Mouse (Mus musculus) limb, embryonic 10.5 days (tissue): ENCODE data around the gene Cd247. TPM values are rescaled to one million over a fixed set of nuclear protein-coding genes. Genes with fewer than 3 reads are reported as not detected.
A peak's percentile ranks its signal among the peaks of the same experiment; 100 is the strongest.

Experiments
- DNase-seq: peaks from one replicate; pipeline ENCODE4 v3.0.0-alpha.2; 2017; ENCODE audit warnings: low spot score
- H3K27ac ChIP-seq: fragments of 300-500 bp; sonication (generic); 2 replicates; pipeline ENCODE4 v1.5.1; 2016; ENCODE audit warnings: mild to moderate bottlenecking
- H3K27me3 ChIP-seq: fragments of 300-500 bp; sonication (generic); 2 replicates; pipeline ENCODE4 v1.6.1; 2016; ENCODE audit warnings: low read depth, mild to moderate bottlenecking; ENCODE audit not compliant: poor library complexity, severe bottlenecking
- H3K36me3 ChIP-seq: fragments of 300-500 bp; sonication (generic); 2 replicates; pipeline ENCODE4 v1.6.1; 2016; ENCODE audit warnings: mild to moderate bottlenecking, moderate library complexity
- H3K4me1 ChIP-seq: fragments of 300-500 bp; sonication (generic); 2 replicates; pipeline ENCODE4 v1.6.1; 2016
- H3K4me3 ChIP-seq: fragments of 300-500 bp; sonication (generic); 2 replicates; pipeline ENCODE4 v1.5.1; 2016; ENCODE audit warnings: mild to moderate bottlenecking, moderate library complexity
- H3K9me3 ChIP-seq: fragments of 300-500 bp; sonication (generic); replicated peaks from 2 replicates; pipeline ENCODE4 v1.6.1; 2016; ENCODE audit warnings: mild to moderate bottlenecking
- WGBS: fragments of 180-500 bp; shearing (Covaris S2); methylation state at CpG from one replicate; pipeline ENCODE4 v1.1.7; 2016; 5-methylcytosine and 5-hydroxymethylcytosine counted together
- polyA plus RNA-seq: library from polyadenylated mRNA; unstranded; fragments of >200 nt; fragmentation: Nextera tagmentation; extraction: Ambion mirVana; gene quantifications from 2 replicates; pipeline ENCODE4 v1.2.1, GENCODE M21; 2016

The Cd247 gene
- polyA plus RNA-seq, 1 experiment from 2014 or later: 1.1 TPM

- no peak for DNase-seq
- H3K4me3 ChIP-seq: no peak overlapping the region
- no peaks in the 10 kb centered on the region for H3K36me3 ChIP-seq
- no peaks in the 10 kb centered on the region for H3K9me3 ChIP-seq
- WGBS: 94% methylated on average over 12 of the region's 12 CpGs
- peaks cover 37% of the 10 kb centered on the region for H3K4me1 ChIP-seq
- H3K27ac ChIP-seq: no peak overlapping the region
- peaks cover 26% of the 10 kb centered on the region for H3K27me3 ChIP-seq
Observed at GRCm38 (mm10) chr1:165781911-165782310, 6.6 kb upstream of the Cd247 start.

- peaks cover 47% of the 10 kb centered on the region for H3K4me1 ChIP-seq
- H3K27ac ChIP-seq: peak overlapping the region; percentile 79
- H3K4me3 ChIP-seq: peak overlapping the region; percentile 33
- no peaks in the 10 kb centered on the region for H3K9me3 ChIP-seq
- H3K27me3 ChIP-seq: peaks cover 13% of the 10 kb centered on the region
- WGBS: 20% methylated on average over 11 of the region's 11 CpGs
- no peaks in the 10 kb centered on the region for H3K36me3 ChIP-seq
- peak; percentile 70 for DNase-seq
Observed at GRCm38 (mm10) chr1:165786296-165786695, 2.2 kb upstream of the Cd247 start.

- 80% methylated on average over 17 of the region's 17 CpGs for WGBS
- H3K4me3 ChIP-seq: no peak overlapping the region
- peaks cover 40% of the 10 kb centered on the region for H3K4me1 ChIP-seq
- no peaks in the 10 kb centered on the region for H3K9me3 ChIP-seq
- no peaks in the 10 kb centered on the region for H3K36me3 ChIP-seq
- DNase-seq: no peak
- H3K27ac ChIP-seq: no peak overlapping the region
- peaks cover 3% of the 10 kb centered on the region; the same call in 1 of the 2 replicates for H3K27me3 ChIP-seq
Observed at GRCm38 (mm10) chr1:165789066-165789660, 682 bp downstream of the Cd247 start.

GRCm38 (mm10) chr1:165789963-165790362 is 1.5 kb downstream of the Cd247 start:
- H3K27ac ChIP-seq: peak overlapping the region; percentile 57; the same call in 1 of the 2 replicates
- peak; percentile 30 for DNase-seq
- peaks cover 3% of the 10 kb centered on the region; the same call in 1 of the 2 replicates for H3K27me3 ChIP-seq
- peaks cover 40% of the 10 kb centered on the region for H3K4me1 ChIP-seq
- H3K4me3 ChIP-seq: no peak overlapping the region
- no peaks in the 10 kb centered on the region for H3K9me3 ChIP-seq
- 80% methylated on average over 6 of the region's 6 CpGs for WGBS
- no peaks in the 10 kb centered on the region for H3K36me3 ChIP-seq

GRCm38 (mm10) chr1:165790461-165791210 is 2.2 kb downstream of the Cd247 start:
- WGBS: 94% methylated on average over 17 of the region's 17 CpGs
- Histone ChIP-seq H3K4me3 (no peak overlapping the region), H3K4me1 (peaks cover 36% of the 10 kb centered on the region), H3K27me3 (peaks cover 3% of the 10 kb centered on the region; the same call in 1 of the 2 replicates), H3K36me3 (no peaks in the 10 kb centered on the region), H3K27ac (peak overlapping the region; percentile 57; the same call in 1 of the 2 replicates), H3K9me3 (no peaks in the 10 kb centered on the region)
- no peak for DNase-seq

GRCm38 (mm10) chr1:165791411-165791810 is 2.9 kb downstream of the Cd247 start:
- Histone ChIP-seq H3K36me3 (no peaks in the 10 kb centered on the region), H3K9me3 (no peaks in the 10 kb centered on the region), H3K4me1 (peaks cover 28% of the 10 kb centered on the region), H3K27ac (no peak overlapping the region), H3K4me3 (no peak overlapping the region), H3K27me3 (peaks cover 3% of the 10 kb centered on the region; the same call in 1 of the 2 replicates)
- no peak for DNase-seq
- WGBS: 89% methylated on average over 9 of the region's 9 CpGs

GRCm38 (mm10) chr1:165801709-165802310 is 13.3 kb downstream of the Cd247 start:
- no peaks in the 10 kb centered on the region for H3K27me3 ChIP-seq
- peaks cover 26% of the 10 kb centered on the region for H3K4me1 ChIP-seq
- H3K4me3 ChIP-seq: no peak overlapping the region
- H3K36me3 ChIP-seq: no peaks in the 10 kb centered on the region
- DNase-seq: no peak
- no peak overlapping the region for H3K27ac ChIP-seq
- no peaks in the 10 kb centered on the region for H3K9me3 ChIP-seq
- 88% methylated on average over 11 of the region's 11 CpGs for WGBS

GRCm38 (mm10) chr1:165803107-165803506 is 14.6 kb downstream of the Cd247 start:
- Histone ChIP-seq H3K4me1 (peaks cover 29% of the 10 kb centered on the region), H3K36me3 (no peaks in the 10 kb centered on the region), H3K4me3 (no peak overlapping the region), H3K27me3 (no peaks in the 10 kb centered on the region), H3K9me3 (no peaks in the 10 kb centered on the region), H3K27ac (no peak overlapping the region)
- DNase-seq: no peak
- 88% methylated on average over 5 of the region's 5 CpGs for WGBS

- WGBS: 94% methylated on average over 4 of the region's 4 CpGs
- peaks cover 29% of the 10 kb centered on the region for H3K4me1 ChIP-seq
- no peak overlapping the region for H3K27ac ChIP-seq
- H3K4me3 ChIP-seq: no peak overlapping the region
- DNase-seq: no peak
- H3K27me3 ChIP-seq: no peaks in the 10 kb centered on the region
- H3K36me3 ChIP-seq: no peaks in the 10 kb centered on the region
- no peaks in the 10 kb centered on the region for H3K9me3 ChIP-seq
Observed at GRCm38 (mm10) chr1:165804133-165804532, 15.7 kb downstream of the Cd247 start.

- Histone ChIP-seq H3K27ac (no peak overlapping the region), H3K36me3 (no peaks in the 10 kb centered on the region), H3K4me3 (no peak overlapping the region), H3K9me3 (no peaks in the 10 kb centered on the region), H3K27me3 (no peaks in the 10 kb centered on the region), H3K4me1 (peaks cover 40% of the 10 kb centered on the region)
- no peak for DNase-seq
- WGBS: 77% methylated on average over 2 of the region's 2 CpGs
Observed at GRCm38 (mm10) chr1:165810633-165811032, 22.2 kb downstream of the Cd247 start.

GRCm38 (mm10) chr1:165811170-165811569 is 22.7 kb downstream of the Cd247 start:
- DNase-seq: no peak
- H3K4me3 ChIP-seq: no peak overlapping the region
- H3K9me3 ChIP-seq: no peaks in the 10 kb centered on the region
- no peaks in the 10 kb centered on the region for H3K36me3 ChIP-seq
- no peaks in the 10 kb centered on the region for H3K27me3 ChIP-seq
- H3K4me1 ChIP-seq: peaks cover 35% of the 10 kb centered on the region
- H3K27ac ChIP-seq: no peak overlapping the region
- 88% methylated on average over 5 of the region's 5 CpGs for whole genome bisulfite sequencing

- no peak for DNase-seq
- peaks cover 33% of the 10 kb centered on the region for H3K4me1 ChIP-seq
- H3K27me3 ChIP-seq: peaks cover 15% of the 10 kb centered on the region; the same call in 1 of the 2 replicates
- WGBS: 89% methylated on average over 3 of the region's 3 CpGs
- no peaks in the 10 kb centered on the region for H3K36me3 ChIP-seq
- H3K27ac ChIP-seq: no peak overlapping the region
- H3K4me3 ChIP-seq: no peak overlapping the region
- no peaks in the 10 kb centered on the region for H3K9me3 ChIP-seq
Observed at GRCm38 (mm10) chr1:165812775-165813174, 24.3 kb downstream of the Cd247 start.

- DNase-seq: peak; percentile 64
- H3K27ac ChIP-seq: peak overlapping the region; percentile 88
- WGBS: 26% methylated on average over 7 of the region's 7 CpGs
- H3K36me3 ChIP-seq: no peaks in the 10 kb centered on the region
- 0 out of 2 replicates have a peak overlapping the region, but pooled peaks have one; percentile 4 for H3K4me3 ChIP-seq
- H3K9me3 ChIP-seq: no peaks in the 10 kb centered on the region
- H3K4me1 ChIP-seq: peaks cover 45% of the 10 kb centered on the region
- H3K27me3 ChIP-seq: peaks cover 18% of the 10 kb centered on the region; the same call in 1 of the 2 replicates
Observed at GRCm38 (mm10) chr1:165814116-165814515, 25.6 kb downstream of the Cd247 start.
